Mouse (Mus musculus) liver, embryonic 13.5 days (tissue): Measurements from ENCODE around the gene Eea1. TPM values are rescaled to one million over a fixed set of nuclear protein-coding genes. Genes with fewer than 3 reads are reported as not detected.
A peak's percentile ranks its signal among the peaks of the same experiment; 100 is the strongest.

Experiments used
- ATAC-seq: fragments of 200-750 bp; cut with Nextera tagmentation; 2 replicates; pipeline ENCODE4 v1.8.0; 2017; ENCODE audit warnings: low read depth, mild to moderate bottlenecking, moderate number of reproducible peaks, moderate library complexity
- DNase-seq: peaks from one replicate; pipeline ENCODE4 v3.0.0; 2022
- H3K27ac ChIP-seq: fragments of 300-500 bp; sonication (generic); 2 replicates; pipeline ENCODE4 v1.5.1; 2015; ENCODE audit warnings: moderate library complexity, mild to moderate bottlenecking, inconsistent platforms
- H3K27me3 ChIP-seq: fragments of 300-500 bp; sonication (generic); 2 replicates; pipeline ENCODE4 v1.6.1; 2015; ENCODE audit warnings: mild to moderate bottlenecking, inconsistent platforms
- H3K36me3 ChIP-seq: fragments of 300-500 bp; sonication (generic); 2 replicates; pipeline ENCODE4 v1.6.1; 2015; ENCODE audit warnings: mild to moderate bottlenecking, inconsistent platforms
- H3K4me1 ChIP-seq: fragments of 300-500 bp; sonication (generic); replicated peaks from 2 replicates; pipeline ENCODE4 v1.6.1; 2015; ENCODE audit warnings: inconsistent platforms
- H3K4me2 ChIP-seq: fragments of 300-500 bp; sonication (generic); 2 replicates; pipeline ENCODE4 v1.6.1; 2015; ENCODE audit warnings: inconsistent platforms, mild to moderate bottlenecking, moderate library complexity
- H3K4me3 ChIP-seq: fragments of 300-500 bp; sonication (generic); replicated peaks from 2 replicates; pipeline ENCODE4 v1.5.1; 2015; ENCODE audit warnings: mild to moderate bottlenecking, inconsistent platforms
- H3K9ac ChIP-seq: fragments of 300-500 bp; sonication (generic); 2 replicates; pipeline ENCODE4 v1.6.1; 2015; ENCODE audit warnings: mild to moderate bottlenecking, inconsistent platforms
- H3K9me3 ChIP-seq: fragments of 300-500 bp; sonication (generic); replicated peaks from 2 replicates; pipeline ENCODE4 v1.6.1; 2016; ENCODE audit warnings: inconsistent platforms
- WGBS: fragments of 180-500 bp; shearing (Covaris S2); methylation state at CpG from one replicate; pipeline ENCODE4 v1.1.7; 2015; ENCODE audit not compliant: insufficient replicate concordance; 5-methylcytosine and 5-hydroxymethylcytosine counted together
- polyA plus RNA-seq: library from polyadenylated mRNA; unstranded; fragments of >200 nt; fragmentation: Nextera tagmentation; extraction: Ambion mirVana; gene quantifications from 2 replicates; pipeline ENCODE4 v1.2.1, GENCODE M21; 2015

The Eea1 gene
- polyA plus RNA-seq, 1 experiment from 2014 or later, result 10.3 TPM

GRCm38 (mm10) chr10:95991176-95991575 lies 50.7 kb downstream of the Eea1 start:
- no peak for ATAC-seq
- Histone ChIP-seq H3K36me3 (peaks cover 3% of the 10 kb centered on the region), H3K4me2 (no peak overlapping the region), H3K27me3 (no peaks in the 10 kb centered on the region), H3K4me1 (peaks cover 2% of the 10 kb centered on the region), H3K4me3 (no peak overlapping the region), H3K9ac (no peak overlapping the region), H3K9me3 (no peaks in the 10 kb centered on the region), H3K27ac (no peak overlapping the region)
- DNase-seq, result no peak
- WGBS, result 75% methylated on average over 1 of the region's 1 CpGs

GRCm38 (mm10) chr10:96000904-96001303 lies 60.5 kb downstream of the Eea1 start:
- Histone ChIP-seq H3K27me3 (no peaks in the 10 kb centered on the region), H3K4me1 (no peaks in the 10 kb centered on the region), H3K4me2 (no peak overlapping the region), H3K36me3 (peaks cover 16% of the 10 kb centered on the region), H3K4me3 (no peak overlapping the region), H3K9me3 (no peaks in the 10 kb centered on the region), H3K9ac (no peak overlapping the region), H3K27ac (no peak overlapping the region)
- WGBS, result 57% methylated on average over 5 of the region's 5 CpGs
- DNase-seq (no peak), ATAC-seq (no peak)

- no peaks in the 10 kb centered on the region for H3K4me1 ChIP-seq
- no peak overlapping the region for H3K9ac ChIP-seq
- H3K27me3 ChIP-seq, result no peaks in the 10 kb centered on the region
- DNase-seq (no peak), ATAC-seq (no peak)
- H3K27ac ChIP-seq, result no peak overlapping the region
- no peak overlapping the region for H3K4me3 ChIP-seq
- H3K9me3 ChIP-seq, result no peaks in the 10 kb centered on the region
- peaks cover 47% of the 10 kb centered on the region for H3K36me3 ChIP-seq
- no peak overlapping the region for H3K4me2 ChIP-seq
These were observed 75.3 kb downstream of the Eea1 start for GRCm38 (mm10) chr10:96015738-96016137.

- H3K36me3 ChIP-seq, result peaks cover 38% of the 10 kb centered on the region
- no peak overlapping the region for H3K4me2 ChIP-seq
- ATAC-seq (peak; percentile 48; the same call in 1 of the 2 replicates), DNase-seq (no peak)
- H3K27me3 ChIP-seq, result no peaks in the 10 kb centered on the region
- H3K9me3 ChIP-seq, result no peaks in the 10 kb centered on the region
- WGBS, result 80% methylated on average over 2 of the region's 2 CpGs
- no peak overlapping the region for H3K4me3 ChIP-seq
- H3K4me1 ChIP-seq, result no peaks in the 10 kb centered on the region
- no peak overlapping the region for H3K9ac ChIP-seq
- no peak overlapping the region for H3K27ac ChIP-seq
These were observed 77.0 kb downstream of the Eea1 start for GRCm38 (mm10) chr10:96017418-96017817.

- ATAC-seq, result no peak
- Histone ChIP-seq H3K4me1 (no peaks in the 10 kb centered on the region), H3K9me3 (no peaks in the 10 kb centered on the region), H3K27ac (no peak overlapping the region), H3K27me3 (no peaks in the 10 kb centered on the region), H3K9ac (no peak overlapping the region), H3K4me3 (no peak overlapping the region), H3K36me3 (peaks cover 26% of the 10 kb centered on the region), H3K4me2 (no peak overlapping the region)
- WGBS, result 61% methylated on average over 10 of the region's 10 CpGs
- DNase-seq, result no peak
These were observed 93.0 kb downstream of the Eea1 start for GRCm38 (mm10) chr10:96033356-96033984.

GRCm38 (mm10) chr10:96034106-96034505 lies 93.7 kb downstream of the Eea1 start:
- no peak for ATAC-seq
- H3K9ac ChIP-seq, result no peak overlapping the region
- H3K4me2 ChIP-seq, result no peak overlapping the region
- no peak overlapping the region for H3K4me3 ChIP-seq
- no peak overlapping the region for H3K27ac ChIP-seq
- H3K4me1 ChIP-seq, result no peaks in the 10 kb centered on the region
- no peaks in the 10 kb centered on the region for H3K9me3 ChIP-seq
- H3K36me3 ChIP-seq, result peaks cover 32% of the 10 kb centered on the region
- DNase-seq, result no peak
- H3K27me3 ChIP-seq, result no peaks in the 10 kb centered on the region
- 59% methylated on average over 3 of the region's 3 CpGs for WGBS

- ATAC-seq, result no peak
- no peak for DNase-seq
- H3K27ac ChIP-seq, result no peak overlapping the region
- no peak overlapping the region for H3K4me2 ChIP-seq
- H3K9me3 ChIP-seq, result no peaks in the 10 kb centered on the region
- no peak overlapping the region for H3K9ac ChIP-seq
- H3K36me3 ChIP-seq, result peaks cover 42% of the 10 kb centered on the region
- no peaks in the 10 kb centered on the region for H3K27me3 ChIP-seq
- H3K4me1 ChIP-seq, result no peaks in the 10 kb centered on the region
- no peak overlapping the region for H3K4me3 ChIP-seq
These were observed 95.5 kb downstream of the Eea1 start for GRCm38 (mm10) chr10:96035951-96036350.

GRCm38 (mm10) chr10:96044216-96044615 lies 103.8 kb downstream of the Eea1 start:
- Histone ChIP-seq H3K4me2 (no peak overlapping the region), H3K27me3 (no peaks in the 10 kb centered on the region), H3K4me3 (no peak overlapping the region), H3K36me3 (peaks cover 26% of the 10 kb centered on the region), H3K27ac (no peak overlapping the region), H3K4me1 (peaks cover 21% of the 10 kb centered on the region), H3K9me3 (no peaks in the 10 kb centered on the region), H3K9ac (no peak overlapping the region)
- ATAC-seq, result no peak
- WGBS, result 82% methylated on average over 2 of the region's 2 CpGs
- no peak for DNase-seq

- Histone ChIP-seq H3K27me3 (no peaks in the 10 kb centered on the region), H3K27ac (peak overlapping the region; percentile 53), H3K9ac (peak overlapping the region; percentile 42; the same call in 1 of the 2 replicates), H3K4me2 (peak overlapping the region; percentile 44), H3K36me3 (peaks cover 5% of the 10 kb centered on the region), H3K9me3 (no peaks in the 10 kb centered on the region), H3K4me1 (peaks cover 22% of the 10 kb centered on the region), H3K4me3 (no peak overlapping the region)
- WGBS, result 5% methylated on average over 9 of the region's 9 CpGs
- DNase-seq, result peak; percentile 5
- peak; percentile 83 for ATAC-seq
These were observed 107.6 kb downstream of the Eea1 start for GRCm38 (mm10) chr10:96047960-96048536.

GRCm38 (mm10) chr10:96048550-96048949 lies 108.1 kb downstream of the Eea1 start:
- WGBS, result 32% methylated on average over 3 of the region's 3 CpGs
- Histone ChIP-seq H3K4me3 (no peak overlapping the region), H3K27me3 (no peaks in the 10 kb centered on the region), H3K9me3 (no peaks in the 10 kb centered on the region), H3K4me2 (peak overlapping the region; percentile 44), H3K4me1 (peaks cover 22% of the 10 kb centered on the region), H3K27ac (peak overlapping the region; percentile 53), H3K9ac (no peak overlapping the region; the same call in 1 of the 2 replicates), H3K36me3 (0 out of 2 replicates have a peak, but pooled peaks cover 3% of the 10 kb centered on the region)
- peak; percentile 83 for ATAC-seq
- no peak for DNase-seq

- ATAC-seq (no peak), DNase-seq (no peak)
- H3K4me1 ChIP-seq, result no peaks in the 10 kb centered on the region
- H3K27me3 ChIP-seq, result no peaks in the 10 kb centered on the region
- H3K9me3 ChIP-seq, result no peaks in the 10 kb centered on the region
- no peak overlapping the region for H3K4me3 ChIP-seq
- no peak overlapping the region for H3K4me2 ChIP-seq
- no peak overlapping the region for H3K27ac ChIP-seq
- H3K9ac ChIP-seq, result no peak overlapping the region
- WGBS, result 42% methylated on average over 3 of the region's 3 CpGs
- H3K36me3 ChIP-seq, result no peaks in the 10 kb centered on the region
These were observed 126.9 kb downstream of the Eea1 start for GRCm38 (mm10) chr10:96067347-96067746.

GRCm38 (mm10) chr10:96074386-96074785 lies 133.9 kb downstream of the Eea1 start:
- H3K9ac ChIP-seq, result no peak overlapping the region
- H3K27me3 ChIP-seq, result no peaks in the 10 kb centered on the region
- no peaks in the 10 kb centered on the region for H3K9me3 ChIP-seq
- ATAC-seq (no peak), DNase-seq (no peak)
- H3K27ac ChIP-seq, result no peak overlapping the region
- WGBS, result 80% methylated on average over 7 of the region's 7 CpGs
- H3K36me3 ChIP-seq, result no peaks in the 10 kb centered on the region
- no peak overlapping the region for H3K4me3 ChIP-seq
- H3K4me1 ChIP-seq, result no peaks in the 10 kb centered on the region
- H3K4me2 ChIP-seq, result no peak overlapping the region
